Mouse (Mus musculus) forebrain, embryonic 14.5 days (tissue): ENCODE measurements around the gene Rps6kb2. TPM values are rescaled to one million over a fixed set of nuclear protein-coding genes. Genes with fewer than 3 reads are reported as not detected.

Source experiments
- ATAC-seq: fragments of 200-750 bp; cut with Nextera tagmentation; 2 replicates; pipeline ENCODE4 v1.8.0; 2017; ENCODE audit warnings: mild to moderate bottlenecking, moderate library complexity
- DNase-seq: peaks from one replicate; pipeline ENCODE4 v3.0.0-alpha.2; 2015; ENCODE audit warnings: low spot score
- H3K27ac ChIP-seq: fragments of 300-500 bp; sonication (generic); 2 replicates; pipeline ENCODE4 v1.5.1; 2014; ENCODE audit warnings: low read depth, mild to moderate bottlenecking, control low read depth, low read length, moderate library complexity
- H3K27me3 ChIP-seq: fragments of 300-500 bp; sonication (generic); replicated peaks from 2 replicates; pipeline ENCODE4 v1.6.1; 2014; ENCODE audit warnings: low read length, control low read depth, mixed read lengths; ENCODE audit not compliant: control insufficient read depth, insufficient read depth
- H3K36me3 ChIP-seq: fragments of 300-500 bp; sonication (generic); 2 replicates; pipeline ENCODE4 v1.6.1; 2014; ENCODE audit warnings: low read length, control low read depth; ENCODE audit not compliant: control insufficient read depth, insufficient read depth
- H3K4me1 ChIP-seq: fragments of 300-500 bp; sonication (generic); 2 replicates; pipeline ENCODE4 v1.6.1; 2014; ENCODE audit warnings: antibody characterized with exemption, low read length, control low read depth; ENCODE audit not compliant: control insufficient read depth, insufficient read depth
- H3K4me2 ChIP-seq: fragments of 300-500 bp; sonication (generic); 2 replicates; pipeline ENCODE4 v1.6.1; 2014; ENCODE audit warnings: mild to moderate bottlenecking, control low read depth, low read length
- H3K4me3 ChIP-seq: fragments of 300-500 bp; sonication (generic); 2 replicates; pipeline ENCODE4 v1.5.1; 2014; ENCODE audit warnings: low read depth, low read length, control low read depth
- H3K9ac ChIP-seq: fragments of 300-500 bp; sonication (generic); 2 replicates; pipeline ENCODE4 v1.6.1; 2014; ENCODE audit warnings: mild to moderate bottlenecking, low read length, control low read depth, moderate library complexity
- H3K9me3 ChIP-seq: fragments of 300-500 bp; sonication (generic); replicated peaks from 2 replicates; pipeline ENCODE4 v1.6.1; 2016; ENCODE audit warnings: low read length, control low read depth, mixed read lengths; ENCODE audit not compliant: control insufficient read depth
- WGBS: fragments of 180-500 bp; shearing (Covaris S2); extraction: QIAGEN DNeasy Blood & Tissue Kit; methylation state at CpG from one replicate; pipeline ENCODE4 v1.1.7; 2014; 5-methylcytosine and 5-hydroxymethylcytosine counted together
- polyA plus RNA-seq: library from polyadenylated mRNA; unstranded; fragments of >200 nt; fragmentation: Nextera tagmentation; extraction: Ambion mirVana; gene quantifications from 2 replicates; pipeline ENCODE4 v1.2.1, GENCODE M21; 2014

Rps6kb2 gene
- polyA plus RNA-seq, 1 experiment from 2014 or later, result 32.3 TPM

- Histone ChIP-seq H3K4me3 (peak overlapping the region; percentile 57), H3K36me3 (peaks cover 24% of the 10 kb centered on the region), H3K9ac (peak overlapping the region; percentile 74), H3K27ac (no peak overlapping the region), H3K27me3 (no peaks in the 10 kb centered on the region), H3K4me2 (peak overlapping the region; percentile 79), H3K4me1 (peaks cover 10% of the 10 kb centered on the region), H3K9me3 (no peaks in the 10 kb centered on the region)
- DNase-seq (no peak), ATAC-seq (peak; percentile 15; the same call in 1 of the 2 replicates)
- WGBS, result 34% methylated on average over 9 of the region's 9 CpGs
Measured at GRCm38 (mm10) chr19:4147782-4148490, 15.2 kb downstream of the Rps6kb2 start.

- H3K9ac ChIP-seq, result no peak overlapping the region
- 38% methylated on average over 3 of the region's 3 CpGs for WGBS
- H3K36me3 ChIP-seq, result peaks cover 16% of the 10 kb centered on the region
- no peak overlapping the region for H3K4me3 ChIP-seq
- H3K27me3 ChIP-seq, result no peaks in the 10 kb centered on the region
- peaks cover 10% of the 10 kb centered on the region for H3K4me1 ChIP-seq
- no peak overlapping the region for H3K27ac ChIP-seq
- DNase-seq (no peak), ATAC-seq (no peak)
- no peaks in the 10 kb centered on the region for H3K9me3 ChIP-seq
- H3K4me2 ChIP-seq, result no peak overlapping the region
Measured at GRCm38 (mm10) chr19:4147022-4147405, 16.1 kb downstream of the Rps6kb2 start.

- Histone ChIP-seq H3K4me1 (peaks cover 10% of the 10 kb centered on the region), H3K9ac (no peak overlapping the region), H3K4me2 (no peak overlapping the region), H3K9me3 (no peaks in the 10 kb centered on the region), H3K36me3 (peaks cover 13% of the 10 kb centered on the region), H3K4me3 (no peak overlapping the region), H3K27me3 (no peaks in the 10 kb centered on the region), H3K27ac (no peak overlapping the region)
- no peak for DNase-seq
- no peak for ATAC-seq
- 61% methylated on average over 12 of the region's 12 CpGs for WGBS
Measured at GRCm38 (mm10) chr19:4146366-4147021, 16.7 kb downstream of the Rps6kb2 start.

GRCm38 (mm10) chr19:4145936-4146335 is 17.2 kb downstream of the Rps6kb2 start:
- H3K9ac ChIP-seq, result no peak overlapping the region
- ATAC-seq, result no peak
- peaks cover 8% of the 10 kb centered on the region for H3K36me3 ChIP-seq

GRCm38 (mm10) chr19:4144550-4145498 is 18.3 kb downstream of the Rps6kb2 start:
- no peaks in the 10 kb centered on the region for H3K27me3 ChIP-seq
- WGBS, result 82% methylated on average over 16 of the region's 16 CpGs
- H3K9ac ChIP-seq, result no peak overlapping the region
- H3K27ac ChIP-seq, result no peak overlapping the region
- no peak for DNase-seq
- H3K9me3 ChIP-seq, result no peaks in the 10 kb centered on the region
- ATAC-seq, result no peak
- no peak overlapping the region for H3K4me2 ChIP-seq
- peaks cover 10% of the 10 kb centered on the region for H3K4me1 ChIP-seq
- no peak overlapping the region for H3K4me3 ChIP-seq
- no peaks in the 10 kb centered on the region for H3K36me3 ChIP-seq

More at GRCm38 (mm10) chr19:4145936-4146335, 17.2 kb downstream of the Rps6kb2 start:
- no peak for DNase-seq
- Histone ChIP-seq H3K9me3 (no peaks in the 10 kb centered on the region), H3K4me2 (no peak overlapping the region), H3K27ac (no peak overlapping the region), H3K4me1 (peaks cover 10% of the 10 kb centered on the region), H3K4me3 (no peak overlapping the region), H3K27me3 (no peaks in the 10 kb centered on the region)
- WGBS, result 76% methylated on average over 5 of the region's 5 CpGs

- Histone ChIP-seq H3K4me2 (no peak within 1 kb of the TSS), H3K36me3 (no peaks in the 10 kb centered on the region), H3K4me1 (peaks cover 3% of the 10 kb centered on the region; the same call in 1 of the 2 replicates), H3K9ac (no peak within 1 kb of the TSS), H3K4me3 (no peak within 1 kb of the TSS), H3K27ac (no peak within 1 kb of the TSS), H3K27me3 (no peaks in the 10 kb centered on the region), H3K9me3 (no peaks in the 10 kb centered on the region)
- WGBS, result 79% methylated on average over 7 of the region's 7 CpGs
- DNase-seq (no peak), ATAC-seq (no peak)
Measured at GRCm38 (mm10) chr19:4143759-4144268, 19.3 kb downstream of the Rps6kb2 start, which contains the start of gene Cabp4. Gene Cabp4, minus strand, starts transcription at chr19:4144033.

GRCm38 (mm10) chr19:4142416-4143173 is 20.6 kb downstream of the Rps6kb2 start:
- Histone ChIP-seq H3K4me1 (peaks cover under 1% of the 10 kb centered on the region; the same call in 1 of the 2 replicates), H3K9ac (no peak overlapping the region), H3K4me3 (no peak overlapping the region), H3K9me3 (no peaks in the 10 kb centered on the region), H3K27me3 (no peaks in the 10 kb centered on the region), H3K36me3 (no peaks in the 10 kb centered on the region), H3K4me2 (no peak overlapping the region), H3K27ac (no peak overlapping the region)
- 89% methylated on average over 18 of the region's 18 CpGs for WGBS
- DNase-seq, result no peak
- no peak for ATAC-seq

GRCm38 (mm10) chr19:4140147-4140546 is 23.0 kb downstream of the Rps6kb2 start:
- H3K4me1 ChIP-seq, result no peaks in the 10 kb centered on the region
- H3K4me3 ChIP-seq, result no peak overlapping the region
- DNase-seq, result no peak
- no peaks in the 10 kb centered on the region for H3K27me3 ChIP-seq
- no peak overlapping the region; the same call in 1 of the 2 replicates for H3K9ac ChIP-seq
- 88% methylated on average over 6 of the region's 6 CpGs for WGBS
- no peaks in the 10 kb centered on the region for H3K9me3 ChIP-seq
- no peak overlapping the region for H3K27ac ChIP-seq
- no peaks in the 10 kb centered on the region for H3K36me3 ChIP-seq
- ATAC-seq, result no peak
- no peak overlapping the region for H3K4me2 ChIP-seq
